Mouse (Mus musculus): ENCODE measurements at regions not wholly inside any gene's neighbourhood (a gene's known extent, or its start where the extent isn't known, plus 50 kb on each side); places are given as distances from the start of the nearest gene placed in this dataset. TPM values are rescaled to one million over a fixed set of nuclear protein-coding genes. Genes with fewer than 3 reads are reported as not detected.
A peak's percentile ranks its signal among the peaks of the same experiment; 100 is the strongest.

- Histone ChIP-seq H3K4me2 (ENCODE audit: low read depth, low read length) (no peak overlapping the region), H3K27me3 (ENCODE audit: insufficient read depth, low read length) (no peaks in the 10 kb centered on the region), H3K4me1 (ENCODE audit: insufficient read depth) (no peaks in the 10 kb centered on the region), H3K27ac (ENCODE audit: low read depth) (no peak overlapping the region), H3K36me3 (replicated peaks; ENCODE audit: insufficient read depth, low read length) (no peaks in the 10 kb centered on the region), H3K4me3 (ENCODE audit: low read depth, low read length) (no peak overlapping the region), H3K9ac (replicated peaks) (no peak overlapping the region), H3K9me3 (ENCODE audit: low read length) (no peaks in the 10 kb centered on the region)
- DNase-seq (peak; percentile 81), ATAC-seq (peak; percentile 43; the same call in 1 of the 2 replicates)
- under 1% methylated on average over 6 of the region's 6 CpGs for WGBS (ENCODE audit: insufficient replicate concordance)
- TF ChIP-seq CTCF (IDR thresholded peaks at IDR 0.05; ENCODE audit: low read depth) (peak; percentile 85), EP300 (IDR thresholded peaks at IDR 0.05; ENCODE audit: low read depth) (no peak)
Measured at GRCm38 (mm10) chr15:6238133-6238532, 61.5 kb upstream of the Dab2 start.

- H3K9ac ChIP-seq (replicated peaks): no peak overlapping the region
- no peaks in the 10 kb centered on the region for H3K9me3 ChIP-seq (ENCODE audit: low read length)
- no peak for ATAC-seq
- H3K27me3 ChIP-seq (ENCODE audit: insufficient read depth, low read length): no peaks in the 10 kb centered on the region
- no peak overlapping the region for H3K4me3 ChIP-seq (ENCODE audit: low read depth, low read length)
- no peak for DNase-seq
- H3K4me1 ChIP-seq (ENCODE audit: insufficient read depth): no peaks in the 10 kb centered on the region
- WGBS (ENCODE audit: insufficient replicate concordance): 88% methylated on average over 3 of the region's 3 CpGs
- no peak overlapping the region for H3K4me2 ChIP-seq (ENCODE audit: low read depth, low read length)
- no peaks in the 10 kb centered on the region for H3K36me3 ChIP-seq (replicated peaks; ENCODE audit: insufficient read depth, low read length)
- no peak overlapping the region for H3K27ac ChIP-seq (ENCODE audit: low read depth)
- TF ChIP-seq CTCF (IDR thresholded peaks at IDR 0.05; ENCODE audit: low read depth) (no peak), EP300 (IDR thresholded peaks at IDR 0.05; ENCODE audit: low read depth) (no peak)
Measured at GRCm38 (mm10) chr15:6238755-6239154, 60.8 kb upstream of the Dab2 start.

GRCm38 (mm10) chr15:6242132-6242531, 57.5 kb upstream of the Dab2 start:
- no peak overlapping the region for H3K27ac ChIP-seq (ENCODE audit: low read depth)
- no peaks in the 10 kb centered on the region for H3K36me3 ChIP-seq (replicated peaks; ENCODE audit: insufficient read depth, low read length)
- TF ChIP-seq EP300 (IDR thresholded peaks at IDR 0.05; ENCODE audit: low read depth): peak; percentile 71
- no peak for TF ChIP-seq CTCF (IDR thresholded peaks at IDR 0.05; ENCODE audit: low read depth)
- H3K4me1 ChIP-seq (ENCODE audit: insufficient read depth): no peaks in the 10 kb centered on the region
- no peak overlapping the region for H3K4me3 ChIP-seq (ENCODE audit: low read depth, low read length)
- DNase-seq (peak; percentile 14), ATAC-seq (peak; percentile 44)
- WGBS (ENCODE audit: insufficient replicate concordance): 51% methylated on average over 4 of the region's 4 CpGs
- no peaks in the 10 kb centered on the region for H3K27me3 ChIP-seq (ENCODE audit: insufficient read depth, low read length)
- H3K4me2 ChIP-seq (ENCODE audit: low read depth, low read length): no peak overlapping the region
- no peaks in the 10 kb centered on the region for H3K9me3 ChIP-seq (ENCODE audit: low read length)
- H3K9ac ChIP-seq (replicated peaks): no peak overlapping the region

GRCm38 (mm10) chr15:6244401-6244800, 55.2 kb upstream of the Dab2 start:
- no peaks in the 10 kb centered on the region for H3K4me1 ChIP-seq (ENCODE audit: insufficient read depth)
- no peak for ATAC-seq
- H3K4me3 ChIP-seq (ENCODE audit: low read depth, low read length): no peak overlapping the region
- DNase-seq: no peak
- H3K4me2 ChIP-seq (ENCODE audit: low read depth, low read length): no peak overlapping the region
- WGBS (ENCODE audit: insufficient replicate concordance): 51% methylated on average over 7 of the region's 7 CpGs
- H3K27me3 ChIP-seq (ENCODE audit: insufficient read depth, low read length): no peaks in the 10 kb centered on the region
- H3K9me3 ChIP-seq (ENCODE audit: low read length): no peaks in the 10 kb centered on the region
- no peaks in the 10 kb centered on the region for H3K36me3 ChIP-seq (replicated peaks; ENCODE audit: insufficient read depth, low read length)
- no peak overlapping the region for H3K9ac ChIP-seq (replicated peaks)
- no peak overlapping the region for H3K27ac ChIP-seq (ENCODE audit: low read depth)
- TF ChIP-seq EP300 (IDR thresholded peaks at IDR 0.05; ENCODE audit: low read depth) (no peak), CTCF (IDR thresholded peaks at IDR 0.05; ENCODE audit: low read depth) (no peak)

- Histone ChIP-seq H3K9ac (replicated peaks) (no peak overlapping the region), H3K27me3 (ENCODE audit: insufficient read depth, low read length) (no peaks in the 10 kb centered on the region), H3K4me3 (ENCODE audit: low read depth, low read length) (no peak overlapping the region), H3K4me1 (ENCODE audit: insufficient read depth) (no peaks in the 10 kb centered on the region), H3K4me2 (ENCODE audit: low read depth, low read length) (no peak overlapping the region), H3K36me3 (replicated peaks; ENCODE audit: insufficient read depth, low read length) (no peaks in the 10 kb centered on the region), H3K27ac (ENCODE audit: low read depth) (no peak overlapping the region), H3K9me3 (ENCODE audit: low read length) (no peaks in the 10 kb centered on the region)
- TF ChIP-seq EP300 (IDR thresholded peaks at IDR 0.05; ENCODE audit: low read depth) (no peak), CTCF (IDR thresholded peaks at IDR 0.05; ENCODE audit: low read depth) (no peak)
- WGBS (ENCODE audit: insufficient replicate concordance): 68% methylated on average over 9 of the region's 9 CpGs
- DNase-seq (no peak), ATAC-seq (no peak)
Measured at GRCm38 (mm10) chr15:6245950-6246894, 53.4 kb upstream of the Dab2 start.

GRCm38 (mm10) chr15:6248470-6248869, 51.1 kb upstream of the Dab2 start:
- no peak overlapping the region for H3K4me3 ChIP-seq (ENCODE audit: low read depth, low read length)
- H3K27ac ChIP-seq (ENCODE audit: low read depth): no peak overlapping the region
- WGBS (ENCODE audit: insufficient replicate concordance): 52% methylated on average over 4 of the region's 4 CpGs
- ATAC-seq (no peak), DNase-seq (no peak)
- H3K4me2 ChIP-seq (ENCODE audit: low read depth, low read length): no peak overlapping the region
- no peaks in the 10 kb centered on the region for H3K27me3 ChIP-seq (ENCODE audit: insufficient read depth, low read length)
- H3K4me1 ChIP-seq (ENCODE audit: insufficient read depth): no peaks in the 10 kb centered on the region
- no peaks in the 10 kb centered on the region for H3K36me3 ChIP-seq (replicated peaks; ENCODE audit: insufficient read depth, low read length)
- H3K9me3 ChIP-seq (ENCODE audit: low read length): no peaks in the 10 kb centered on the region
- no peak overlapping the region for H3K9ac ChIP-seq (replicated peaks)
- TF ChIP-seq CTCF (IDR thresholded peaks at IDR 0.05; ENCODE audit: low read depth) (no peak), EP300 (IDR thresholded peaks at IDR 0.05; ENCODE audit: low read depth) (peak; percentile 49; the same call in 1 of the 2 replicates)

Small RNA genes lying in the stretch of these regions (microRNA-seq; reads per million reads assigned to microRNA genes)
- not detected for gene Gm27760

All from liver, postnatal 0 days (tissue).